Mouse (Mus musculus) heart, embryonic 10.5 days (tissue): ENCODE results near the gene Pik3ca. TPM values are rescaled to one million over a fixed set of nuclear protein-coding genes. Genes with fewer than 3 reads are reported as not detected.

Source experiments
- DNase-seq: peaks from one replicate; pipeline ENCODE4 v3.0.0-alpha.2; 2017; ENCODE audit warnings: low spot score
- H3K27ac ChIP-seq: fragments of 300-500 bp; sonication (generic); 2 replicates; pipeline ENCODE4 v1.5.1; 2016; ENCODE audit warnings: mild to moderate bottlenecking
- H3K27me3 ChIP-seq: fragments of 300-500 bp; sonication (generic); 2 replicates; pipeline ENCODE4 v1.6.1; 2016; ENCODE audit warnings: mild to moderate bottlenecking; ENCODE audit not compliant: poor library complexity, insufficient read depth, severe bottlenecking
- H3K36me3 ChIP-seq: fragments of 300-500 bp; sonication (generic); 2 replicates; pipeline ENCODE4 v1.6.1; 2016; ENCODE audit warnings: mild to moderate bottlenecking, moderate library complexity
- H3K4me1 ChIP-seq: fragments of 300-500 bp; sonication (generic); 2 replicates; pipeline ENCODE4 v1.6.1; 2016; ENCODE audit warnings: mild to moderate bottlenecking
- H3K4me3 ChIP-seq: fragments of 300-500 bp; sonication (generic); 2 replicates; pipeline ENCODE4 v1.5.1; 2016; ENCODE audit warnings: mild to moderate bottlenecking, moderate library complexity
- H3K9me3 ChIP-seq: fragments of 300-500 bp; sonication (generic); 2 replicates; pipeline ENCODE4 v1.6.1; 2016; ENCODE audit warnings: mild to moderate bottlenecking, moderate library complexity
- WGBS: fragments of 180-500 bp; shearing (Covaris S2); methylation state at CpG from one replicate; pipeline ENCODE4 v1.1.7; 2016; 5-methylcytosine and 5-hydroxymethylcytosine counted together
- polyA plus RNA-seq: library from polyadenylated mRNA; unstranded; fragments of >200 nt; fragmentation: Nextera tagmentation; extraction: Ambion mirVana; gene quantifications from 2 replicates; pipeline ENCODE4 v1.2.1, GENCODE M21; 2016

Pik3ca gene
- polyA plus RNA-seq, 1 experiment from 2014 or later, result 6.1 TPM

DNA sequence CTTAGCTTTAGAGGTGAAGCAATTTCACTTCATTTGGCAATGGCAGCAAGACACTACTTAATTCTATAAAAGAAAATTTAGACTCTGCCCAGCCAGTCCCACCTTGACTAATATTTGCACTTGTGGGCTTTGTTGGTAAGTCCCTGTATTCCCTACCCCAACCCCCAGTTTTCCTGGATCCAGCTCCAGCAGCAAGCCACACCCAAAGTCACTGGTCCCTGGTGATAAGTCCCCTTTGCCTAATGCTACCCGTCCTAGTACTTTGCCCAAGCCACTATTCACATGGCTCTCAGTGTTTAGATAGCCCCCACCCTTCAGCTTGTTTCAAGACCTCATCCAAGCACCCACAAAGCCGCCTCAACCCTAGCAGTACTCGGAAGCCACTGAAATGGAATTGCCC, 15.9 kb upstream of the Pik3ca start:
- Histone ChIP-seq H3K4me1 (no peaks in the 10 kb centered on the region), H3K36me3 (no peaks in the 10 kb centered on the region), H3K9me3 (no peaks in the 10 kb centered on the region), H3K4me3 (no peak overlapping the region), H3K27ac (no peak overlapping the region), H3K27me3 (no peaks in the 10 kb centered on the region)
- no peak for DNase-seq
- WGBS, result 62% methylated on average over 3 of the region's 3 CpGs

DNA sequence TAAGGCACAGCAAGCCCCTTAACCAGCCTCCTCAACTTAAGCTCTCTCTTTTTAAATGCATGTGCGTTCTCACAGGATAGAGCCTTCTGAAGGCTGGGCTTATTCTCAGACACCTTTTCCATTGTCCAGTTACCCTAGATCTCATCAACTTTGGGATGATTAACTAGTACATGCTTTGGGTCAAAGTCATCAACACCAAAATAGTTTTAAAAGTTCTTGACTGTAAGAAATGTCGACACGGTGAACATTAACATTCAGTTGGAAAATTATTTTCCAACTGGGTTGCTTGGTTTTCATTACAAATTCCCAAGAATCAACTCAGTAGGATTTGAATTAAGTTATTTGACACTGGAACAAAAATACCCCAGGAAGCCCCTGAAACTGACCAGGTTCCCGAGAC, 4.6 kb upstream of the Pik3ca start:
- DNase-seq, result no peak
- no peaks in the 10 kb centered on the region for H3K9me3 ChIP-seq
- 82% methylated on average over 4 of the region's 4 CpGs for WGBS

DNA sequence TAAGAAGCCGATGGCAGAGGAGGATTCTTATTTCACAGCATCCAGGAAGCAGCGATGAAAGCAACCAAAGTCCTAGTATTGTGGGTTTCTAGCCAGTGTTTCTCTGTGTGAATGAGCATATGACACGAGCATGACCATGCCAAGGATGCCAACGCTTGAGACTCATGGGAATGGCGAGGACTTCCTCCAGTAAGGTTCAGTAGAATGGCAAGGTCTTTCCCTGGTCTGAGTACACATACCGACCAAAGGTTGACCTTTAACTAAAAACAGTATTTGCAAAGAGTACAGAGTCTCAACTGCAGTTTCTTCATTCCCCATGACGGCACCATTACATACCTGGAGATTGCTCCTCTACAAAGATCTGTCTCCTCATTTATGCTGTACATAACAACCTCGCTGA, 3.5 kb upstream of the Pik3ca start:
- 86% methylated on average over 8 of the region's 8 CpGs for WGBS
- Histone ChIP-seq H3K36me3 (no peaks in the 10 kb centered on the region), H3K9me3 (no peaks in the 10 kb centered on the region), H3K27ac (no peak overlapping the region), H3K27me3 (no peaks in the 10 kb centered on the region), H3K4me3 (no peak overlapping the region), H3K4me1 (peaks cover 6% of the 10 kb centered on the region; the same call in 1 of the 2 replicates)
- no peak for DNase-seq

More for the DNA sequence above, 4.6 kb upstream of the Pik3ca start:
- Histone ChIP-seq H3K27me3 (no peaks in the 10 kb centered on the region), H3K4me1 (no peaks in the 10 kb centered on the region), H3K27ac (no peak overlapping the region), H3K4me3 (no peak overlapping the region), H3K36me3 (no peaks in the 10 kb centered on the region)

DNA sequence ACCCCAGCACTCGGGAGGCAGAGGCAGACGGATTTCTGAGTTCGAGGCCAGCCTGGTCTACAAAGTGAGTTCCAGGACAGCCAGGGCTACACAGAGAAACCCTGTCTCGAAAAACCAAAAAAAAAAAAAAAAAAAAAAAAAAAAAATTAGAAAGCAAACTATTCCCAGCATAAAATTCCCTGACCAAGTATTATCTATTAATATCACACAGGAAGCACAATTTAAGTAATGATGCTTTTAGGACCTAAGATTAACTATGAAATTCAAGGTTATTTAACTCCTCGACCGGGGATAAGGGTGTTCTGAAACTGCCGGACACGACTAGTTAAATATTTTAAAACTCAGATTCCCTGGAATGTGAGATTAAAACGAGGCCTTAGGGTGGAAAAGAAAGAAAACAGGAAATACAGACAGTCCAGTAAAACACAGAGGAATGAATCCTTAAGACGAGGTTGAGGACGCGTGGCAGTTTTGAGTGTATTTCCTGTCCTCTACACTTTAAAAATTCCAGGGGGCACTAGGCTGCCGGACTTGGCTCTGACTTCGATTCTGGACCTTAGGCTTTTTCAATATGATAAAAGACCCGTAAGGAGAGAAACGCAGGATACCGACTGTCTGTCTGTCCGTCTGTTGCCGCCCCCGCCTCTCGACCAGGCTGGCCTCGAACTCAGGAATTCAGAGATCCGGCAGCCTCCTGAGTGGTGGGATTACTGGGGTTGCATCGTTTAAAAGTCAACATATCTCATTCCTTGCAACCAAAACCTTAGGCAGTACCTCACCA, 1.5 kb upstream of the Pik3ca start:
- Histone ChIP-seq H3K27me3 (no peaks in the 10 kb centered on the region), H3K4me3 (peak overlapping the region; percentile 90), H3K9me3 (no peaks in the 10 kb centered on the region), H3K4me1 (peaks cover 24% of the 10 kb centered on the region; the same call in 1 of the 2 replicates), H3K36me3 (no peaks in the 10 kb centered on the region), H3K27ac (peak overlapping the region; percentile 97)
- WGBS, result 25% methylated on average over 24 of the region's 24 CpGs
- DNase-seq, result peak; percentile 80

DNA sequence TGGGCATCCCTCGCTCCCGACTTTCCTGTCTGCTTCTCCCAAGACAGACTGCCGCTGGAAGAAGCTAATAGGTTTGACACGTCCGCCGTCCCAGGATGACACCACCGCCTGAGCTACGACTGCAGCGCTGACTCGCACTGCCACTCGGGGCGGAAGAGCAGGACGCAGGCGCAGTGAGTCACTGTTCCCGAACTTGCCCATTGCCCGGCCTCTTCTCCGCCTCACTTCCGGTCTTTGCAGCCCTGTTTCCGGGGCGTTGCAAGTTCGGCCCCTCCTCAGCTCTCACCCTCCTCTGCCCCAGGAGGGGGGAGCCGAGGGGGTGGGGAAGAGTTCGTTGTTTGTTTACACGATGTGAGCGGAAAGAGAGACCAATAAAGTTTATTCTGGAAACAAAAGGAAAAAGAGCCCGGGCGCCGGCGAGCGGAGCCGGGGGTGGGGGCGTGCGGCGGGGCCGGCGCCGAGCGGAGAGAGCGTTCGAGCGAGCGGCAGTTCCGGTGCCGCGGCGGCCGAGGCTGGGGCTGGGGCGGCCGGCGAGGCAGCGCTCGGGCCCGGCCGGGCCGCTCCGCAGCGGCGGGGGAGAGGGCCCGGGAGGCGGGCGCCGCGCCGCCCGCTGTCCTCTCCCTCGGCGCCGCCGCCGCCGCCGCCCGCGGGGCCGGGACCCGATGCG, 544 bp upstream of the Pik3ca start:
- DNase-seq, result peak; percentile 99
- H3K4me1 ChIP-seq, result peaks cover 31% of the 10 kb centered on the region
- no peaks in the 10 kb centered on the region for H3K27me3 ChIP-seq
- H3K9me3 ChIP-seq, result no peaks in the 10 kb centered on the region
- H3K27ac ChIP-seq, result peak overlapping the region; percentile 97
- H3K36me3 ChIP-seq, result no peaks in the 10 kb centered on the region
- peak overlapping the region; percentile 90 for H3K4me3 ChIP-seq
- 6% methylated on average over 60 of the region's 77 CpGs for WGBS

DNA sequence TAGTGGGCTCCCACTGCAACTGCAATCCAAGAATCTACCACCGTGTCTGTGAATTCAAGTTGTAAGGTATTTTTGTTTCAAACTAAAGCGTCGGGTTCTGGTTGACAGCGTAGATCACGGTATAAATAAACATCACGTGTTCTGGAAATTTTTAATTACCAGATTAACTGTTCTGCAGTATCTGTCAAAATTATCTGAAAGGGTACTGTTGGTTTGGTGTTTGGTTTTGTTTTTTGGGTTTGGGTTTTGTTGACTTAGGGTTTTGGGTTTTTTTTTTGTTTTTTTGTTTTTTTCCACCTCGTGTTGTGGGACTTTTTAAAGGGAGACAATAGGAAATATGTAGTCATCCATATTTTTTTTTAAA, 686 bp downstream of the Pik3ca start:
- 3% methylated on average over 7 of the region's 7 CpGs for WGBS
- H3K27ac ChIP-seq, result peak overlapping the region; percentile 97; the same call in 1 of the 2 replicates

DNA sequence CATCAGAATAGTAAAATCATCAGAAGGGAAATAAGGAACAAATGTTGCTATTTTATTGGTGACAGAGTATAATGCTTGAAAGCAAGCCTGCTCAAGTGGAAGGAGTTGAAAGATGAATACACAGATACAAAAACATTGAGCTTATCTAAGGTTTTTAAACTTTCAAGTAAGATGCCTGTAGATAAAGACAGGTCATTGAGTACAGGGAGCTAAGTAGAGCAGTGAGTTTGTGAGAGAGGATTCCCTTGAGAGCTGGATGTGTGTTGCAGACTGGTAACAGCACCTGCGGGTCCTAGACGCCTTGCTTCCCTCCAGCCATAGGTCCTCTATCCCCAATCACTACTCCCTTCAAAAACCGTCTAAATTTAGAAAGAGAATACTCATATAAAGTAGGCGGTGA, 1.2 kb downstream of the Pik3ca start:
- peaks cover 40% of the 10 kb centered on the region for H3K4me1 ChIP-seq
- no peaks in the 10 kb centered on the region for H3K27me3 ChIP-seq
- 22% methylated on average over 4 of the region's 4 CpGs for WGBS
- peak overlapping the region; percentile 90; the same call in 1 of the 2 replicates for H3K4me3 ChIP-seq
- H3K9me3 ChIP-seq, result no peaks in the 10 kb centered on the region
- H3K27ac ChIP-seq, result no peak overlapping the region
- no peak for DNase-seq
- H3K36me3 ChIP-seq, result no peaks in the 10 kb centered on the region

More for the DNA sequence above, 686 bp downstream of the Pik3ca start:
- Histone ChIP-seq H3K4me1 (peaks cover 35% of the 10 kb centered on the region), H3K4me3 (peak overlapping the region; percentile 90), H3K9me3 (no peaks in the 10 kb centered on the region), H3K27me3 (no peaks in the 10 kb centered on the region), H3K36me3 (no peaks in the 10 kb centered on the region)
- DNase-seq, result no peak

DNA sequence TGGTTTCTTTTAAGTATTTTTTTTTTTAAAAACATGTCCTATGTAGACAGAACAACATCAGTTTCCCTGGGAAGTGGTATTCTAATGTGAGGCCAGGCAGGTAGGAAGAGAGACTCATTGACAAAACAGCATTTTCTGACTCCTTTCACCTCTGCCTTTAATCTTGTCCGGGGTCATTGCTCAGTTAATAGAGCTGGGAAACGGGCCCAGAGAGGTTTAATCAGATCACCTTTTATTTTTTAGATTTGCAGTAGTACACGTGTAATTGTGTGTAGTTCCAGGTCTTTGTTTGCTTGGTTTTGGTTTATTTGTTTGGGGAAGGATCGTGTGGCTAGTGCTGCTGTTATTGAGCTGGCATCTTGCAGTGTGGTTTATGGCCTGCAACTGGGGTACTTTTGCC, 1.9 kb downstream of the Pik3ca start:
- Histone ChIP-seq H3K9me3 (no peaks in the 10 kb centered on the region), H3K4me1 (peaks cover 41% of the 10 kb centered on the region), H3K4me3 (no peak overlapping the region), H3K27ac (no peak overlapping the region), H3K27me3 (no peaks in the 10 kb centered on the region), H3K36me3 (no peaks in the 10 kb centered on the region)
- WGBS, result 59% methylated on average over 4 of the region's 4 CpGs
- DNase-seq, result no peak

DNA sequence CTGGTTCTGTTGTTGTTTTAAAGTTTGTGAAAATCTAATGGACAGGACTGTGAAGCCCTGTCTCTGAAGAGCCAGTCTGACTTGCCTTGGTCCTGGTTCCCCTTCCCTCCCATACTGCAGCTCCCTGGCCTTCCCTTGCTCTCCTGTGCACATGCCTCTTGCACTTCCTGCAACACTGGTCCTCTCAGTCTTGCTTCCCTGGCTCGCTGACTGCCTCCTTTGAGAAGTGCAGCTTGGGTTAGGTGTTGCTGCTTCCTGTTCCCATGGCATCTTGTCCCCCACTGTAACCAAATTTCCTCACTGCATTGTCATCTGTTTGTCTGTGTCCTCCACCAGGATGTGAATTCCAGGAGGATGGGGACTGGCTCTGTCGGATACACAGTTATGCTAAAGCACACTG, 2.5 kb downstream of the Pik3ca start:
- H3K4me3 ChIP-seq, result no peak overlapping the region
- no peaks in the 10 kb centered on the region for H3K27me3 ChIP-seq
- no peak for DNase-seq
- H3K27ac ChIP-seq, result no peak overlapping the region
- whole genome bisulfite sequencing, result 49% methylated on average over 2 of the region's 2 CpGs
- H3K4me1 ChIP-seq, result peaks cover 42% of the 10 kb centered on the region
- no peaks in the 10 kb centered on the region for H3K9me3 ChIP-seq
- H3K36me3 ChIP-seq, result no peaks in the 10 kb centered on the region

DNA sequence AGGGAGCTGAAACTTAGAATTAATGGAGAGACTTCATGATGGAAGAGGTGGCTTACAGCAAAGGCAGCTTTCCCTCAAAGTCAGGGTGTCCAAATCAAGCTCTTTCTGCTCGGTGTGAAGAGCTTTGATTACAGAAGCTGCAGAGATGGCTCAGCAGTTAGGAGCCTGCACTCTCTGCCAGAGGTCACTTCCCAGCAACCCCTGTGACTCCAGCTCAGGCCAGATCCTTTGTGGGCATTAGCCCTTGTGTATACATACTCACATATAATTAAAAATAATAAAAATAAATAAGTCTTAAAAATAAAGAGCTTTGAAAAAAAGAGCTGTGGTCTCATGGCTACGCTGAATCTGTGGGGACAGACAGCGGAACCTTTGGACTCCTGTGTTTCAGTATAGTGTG, 4.1 kb downstream of the Pik3ca start:
- Histone ChIP-seq H3K36me3 (no peaks in the 10 kb centered on the region), H3K4me1 (peaks cover 46% of the 10 kb centered on the region), H3K27me3 (no peaks in the 10 kb centered on the region), H3K4me3 (no peak overlapping the region), H3K27ac (no peak overlapping the region), H3K9me3 (no peaks in the 10 kb centered on the region)
- DNase-seq, result peak; percentile 11
- WGBS, result 73% methylated on average over 3 of the region's 3 CpGs

DNA sequence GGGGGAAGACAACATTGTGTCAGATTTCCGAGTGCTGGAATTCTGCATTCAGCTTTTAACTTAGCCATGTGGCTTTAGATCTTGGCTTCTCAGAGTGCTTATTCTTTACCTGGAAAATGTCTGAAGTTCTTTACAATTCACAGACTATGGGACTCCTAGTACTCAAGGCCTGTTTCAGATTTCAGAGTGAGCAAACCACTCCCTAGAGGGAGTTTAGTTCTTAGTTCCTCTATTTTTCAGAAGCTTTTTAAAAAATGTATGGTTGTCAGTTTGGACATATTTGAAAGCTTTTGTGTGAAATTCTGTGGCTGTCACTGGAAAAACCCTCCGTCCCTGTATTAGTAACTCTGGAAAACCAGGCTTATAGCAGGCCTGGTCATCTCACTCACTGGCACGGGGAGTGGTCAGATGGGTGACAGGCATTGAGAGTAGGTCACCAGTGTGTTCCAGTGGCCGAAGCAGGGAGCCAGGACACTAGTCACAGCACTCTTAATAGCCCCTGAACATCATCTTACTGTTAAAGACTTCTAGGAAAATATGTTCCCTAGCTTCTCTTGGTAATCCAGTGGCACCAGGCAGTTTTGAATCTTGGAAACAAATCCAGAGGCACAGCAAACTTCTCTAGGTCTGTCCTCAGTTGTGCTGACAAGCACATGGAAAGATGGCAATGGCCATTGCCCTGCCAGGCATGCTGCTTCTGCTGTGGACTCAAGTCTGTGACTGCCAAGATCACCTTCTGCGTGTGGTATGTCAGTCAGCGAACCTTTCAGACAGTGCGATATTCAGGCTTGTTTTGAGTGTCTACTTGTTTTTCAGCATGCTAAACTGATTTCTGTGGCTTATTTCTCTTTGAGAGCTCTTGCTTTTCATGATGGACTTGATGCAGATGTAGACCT, 5.8 kb downstream of the Pik3ca start:
- Histone ChIP-seq H3K27ac (no peak overlapping the region), H3K4me3 (no peak overlapping the region), H3K9me3 (no peaks in the 10 kb centered on the region), H3K4me1 (peaks cover 53% of the 10 kb centered on the region), H3K36me3 (no peaks in the 10 kb centered on the region), H3K27me3 (no peaks in the 10 kb centered on the region)
- WGBS, result 70% methylated on average over 7 of the region's 7 CpGs
- no peak for DNase-seq

DNA sequence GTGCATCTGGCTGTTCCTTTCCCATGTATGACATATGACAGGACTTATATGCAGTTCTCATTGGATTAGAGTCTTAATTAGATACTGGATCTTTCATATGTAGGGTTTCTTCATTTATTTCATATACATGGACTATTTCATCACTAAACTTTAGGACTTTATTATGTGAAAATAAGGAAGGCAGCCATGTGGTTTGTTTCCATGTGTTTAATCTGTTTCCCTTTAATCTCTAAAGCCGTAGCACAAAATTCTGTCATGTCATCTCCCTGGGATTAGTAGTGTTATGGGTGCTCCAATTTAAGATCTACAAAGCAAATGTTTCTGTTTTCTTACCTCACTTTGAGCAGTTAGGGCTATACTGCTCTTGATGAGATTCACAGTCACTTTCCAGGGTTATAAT, 8.2 kb downstream of the Pik3ca start:
- Histone ChIP-seq H3K4me1 (peaks cover 40% of the 10 kb centered on the region), H3K4me3 (no peak overlapping the region), H3K27me3 (no peaks in the 10 kb centered on the region), H3K27ac (no peak overlapping the region), H3K36me3 (no peaks in the 10 kb centered on the region), H3K9me3 (no peaks in the 10 kb centered on the region)
- WGBS, result 75% methylated on average over 1 of the region's 1 CpGs
- DNase-seq, result no peak

DNA sequence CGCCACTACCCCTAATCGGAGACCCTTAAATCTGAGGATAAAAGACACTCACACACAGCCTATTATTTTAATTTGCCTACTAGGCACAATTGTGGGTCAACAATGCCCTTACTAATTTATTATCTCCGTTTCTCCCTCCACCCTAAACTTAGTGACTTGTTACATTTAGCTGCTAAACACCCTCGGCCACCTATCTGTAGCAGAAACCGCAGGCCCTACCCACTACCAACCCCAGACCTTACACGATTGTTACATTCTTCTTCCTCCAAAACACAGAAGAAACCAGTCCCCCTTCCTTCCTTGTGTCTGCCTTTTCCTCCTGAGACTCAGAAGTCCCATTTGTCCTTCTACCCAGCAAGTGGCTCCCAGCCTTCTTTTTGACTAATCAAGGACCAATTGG, 9.3 kb downstream of the Pik3ca start:
- WGBS, result 78% methylated on average over 6 of the region's 6 CpGs
- H3K4me3 ChIP-seq, result no peak overlapping the region

More for the DNA sequence above, 9.3 kb downstream of the Pik3ca start:
- H3K27me3 ChIP-seq, result no peaks in the 10 kb centered on the region
- H3K9me3 ChIP-seq, result no peaks in the 10 kb centered on the region
- no peaks in the 10 kb centered on the region for H3K36me3 ChIP-seq
- no peak overlapping the region for H3K27ac ChIP-seq
- peaks cover 32% of the 10 kb centered on the region for H3K4me1 ChIP-seq
- no peak for DNase-seq
